Mouse (Mus musculus) liver, embryonic 14.5 days (tissue): ENCODE measurements around the gene Glyat.

Experiments used
- CTCF ChIP-seq: IDR thresholded peaks from 2 replicates; pipeline ENCODE4 v1.5.1; 2016; ENCODE audit warnings: antibody characterized with exemption, low read depth, control low read depth
- EP300 ChIP-seq: IDR thresholded peaks from 2 replicates; pipeline ENCODE4 v1.6.1; 2016; ENCODE audit warnings: antibody characterized with exemption, low read depth

- TF ChIP-seq EP300 = no peak
- TF ChIP-seq CTCF = no peak
Observed at GRCm38 (mm10) chr19:12638049-12638448, 4.9 kb downstream of the Glyat start.
